In genomic region chr5:36738799-36739615, GRCm38 (mm10) we compare ENCODE assay signal across 9 mouse cellular contexts. TPM values are rescaled to one million over a fixed set of nuclear protein-coding genes. Genes with fewer than 3 reads are reported as not detected.
DNase-seq lines count a peak whose midpoint lies in the region; ATAC-seq lines count a peak whose summit lies in the region.
"Had no signal": no experiment of that assay in that cellular context is flagged by ENCODE, and none has a peak within 500 bp of the region (broad histone marks: within the 10 kb centered on the region; RNA-seq: fewer than 3 reads in every experiment).

No protein-coding gene starts in this region.

- no peak for ATAC-seq in heart, embryonic 13.5 days (ENCODE audit: extremely low read depth, insufficient number of reproducible peaks, low FRiP score, low TSS enrichment)
- ATAC-seq in activated CD4-positive, CD25-positive, alpha-beta regulatory T cell, adult 4 months: no peak

- no peak overlapping the region for H3K4me3 ChIP-seq in heart, embryonic 13.5 days
- H3K4me3 ChIP-seq: midbrain, embryonic 12.5 days had no signal

- peaks cover 41% of the 10 kb centered on the region for H3K4me1 ChIP-seq in heart, embryonic 13.5 days
- H3K4me1 ChIP-seq: midbrain, embryonic 12.5 days had no signal

- H3K9me3 ChIP-seq in heart, embryonic 13.5 days: no peaks in the 10 kb centered on the region
- H3K9me3 ChIP-seq: midbrain, embryonic 12.5 days had no signal

- no peak overlapping the region for H3K4me2 ChIP-seq in heart, embryonic 13.5 days
- H3K4me2 ChIP-seq: midbrain, embryonic 12.5 days had no signal

- peak overlapping the region; percentile 52 for H3K9ac ChIP-seq in heart, embryonic 13.5 days
- H3K9ac ChIP-seq: midbrain, embryonic 12.5 days had no signal

- no peak overlapping the region for H3K27ac ChIP-seq in heart, embryonic 13.5 days (replicated peaks)
- H3K27ac ChIP-seq: midbrain, embryonic 12.5 days had no signal

- no peaks in the 10 kb centered on the region for H3K36me3 ChIP-seq in heart, embryonic 13.5 days
- H3K36me3 ChIP-seq: midbrain, embryonic 12.5 days had no signal

- no peaks in the 10 kb centered on the region for H3K27me3 ChIP-seq in heart, embryonic 13.5 days (replicated peaks)
- H3K27me3 ChIP-seq: midbrain, embryonic 12.5 days had no signal

- 48% methylated on average over 16 of the region's 16 CpGs for WGBS in heart, embryonic 13.5 days

- peak; percentile 77 for DNase-seq in gastrocnemius, adult 18-20 months (ENCODE audit: low spot score)
- DNase-seq in gastrocnemius, postnatal 4 days (ENCODE audit: low spot score in 2 of 2): no peak
- DNase-seq in cerebellum, adult 11-12 months: peak; percentile 95
- DNase-seq in left cerebral cortex, postnatal 4 days: peak; percentile 91
- no peak for DNase-seq in thymus, adult 18-20 months
- no peak for DNase-seq in lung, postnatal 4 days

- intact Hi-C loops in left cerebral cortex, postnatal 4 days (cut with DNase I): no loop called here

RNA-seq across cellular contexts. Expression of gene Bloc1s4, which starts 9.4 kb away (rescaled TPM):
- total RNA-seq in gastrocnemius, adult 18-20 months (2021): 10 to 100 TPM in 1 of 2 experiments, 1 to 10 TPM in 1; 9.4 to 10.1 TPM
- total RNA-seq in gastrocnemius, postnatal 4 days (2021): 10 to 100 TPM; 10.9 to 11.9 TPM
- 17.1 and 18.0 TPM in 2 replicates for polyA plus RNA-seq in heart, embryonic 13.5 days (2015; fragmentation: Nextera tagmentation; extraction: Ambion mirVana)
- 10 to 100 TPM; 15.2 to 17.5 TPM for total RNA-seq in left cerebral cortex, postnatal 4 days (2021)
- 1 to 10 TPM in 1 of 2 experiments, under 1 TPM in 1; 0.95 to 1.6 TPM for polyA plus RNA-seq in activated CD4-positive, CD25-positive, alpha-beta regulatory T cell, adult 4 months (2017; shearing (Covaris generic))

RNA-seq across cellular contexts. Expression of gene D5Ertd579e, which starts 43.2 kb away (rescaled TPM):
- 10 to 100 TPM; 88.1 to 91.1 TPM for total RNA-seq in gastrocnemius, adult 18-20 months (2021)
- total RNA-seq in gastrocnemius, postnatal 4 days (2021): 10 to 100 TPM; 61.3 to 72.9 TPM
- polyA plus RNA-seq in heart, embryonic 13.5 days (2015; fragmentation: Nextera tagmentation; extraction: Ambion mirVana): 20.3 and 22.5 TPM in 2 replicates
- 10 to 100 TPM; 82.6 to 89.0 TPM for total RNA-seq in left cerebral cortex, postnatal 4 days (2021)
- polyA plus RNA-seq in activated CD4-positive, CD25-positive, alpha-beta regulatory T cell, adult 4 months (2017; shearing (Covaris generic)): 10 to 100 TPM; 23.3 to 24.1 TPM

RNA-seq across cellular contexts. Expression of gene Mrfap1, which starts 57.6 kb away (rescaled TPM):
- total RNA-seq in gastrocnemius, adult 18-20 months (2021): 100 to 1,000 TPM; 213 to 228 TPM
- 100 to 1,000 TPM; 330 to 357 TPM for total RNA-seq in gastrocnemius, postnatal 4 days (2021)
- polyA plus RNA-seq in heart, embryonic 13.5 days (2015; fragmentation: Nextera tagmentation; extraction: Ambion mirVana): 279 and 318 TPM in 2 replicates
- 100 to 1,000 TPM; 358 TPM for total RNA-seq in left cerebral cortex, postnatal 4 days (2021)
- polyA plus RNA-seq in activated CD4-positive, CD25-positive, alpha-beta regulatory T cell, adult 4 months (2017; shearing (Covaris generic)): 100 to 1,000 TPM in 1 of 2 experiments, 10 to 100 TPM in 1; 87.1 to 109 TPM

Comparison
In these comparisons a context has a peak if more than half of its experiments do, and no peak if none do; other contexts are left out.
1. DNase-seq: peak in gastrocnemius, adult 18-20 months (single experiment), cerebellum, adult 11-12 months (single experiment) and left cerebral cortex, postnatal 4 days (single experiment); none in gastrocnemius, postnatal 4 days (0 of 2), thymus, adult 18-20 months (0 of 2) and lung, postnatal 4 days (0 of 2).